Mouse (Mus musculus): ENCODE measurements at regions not wholly inside any gene's neighbourhood (a gene's known extent, or its start where the extent isn't known, plus 50 kb on each side); places are given as distances from the start of the nearest gene placed in this dataset.

DNA sequence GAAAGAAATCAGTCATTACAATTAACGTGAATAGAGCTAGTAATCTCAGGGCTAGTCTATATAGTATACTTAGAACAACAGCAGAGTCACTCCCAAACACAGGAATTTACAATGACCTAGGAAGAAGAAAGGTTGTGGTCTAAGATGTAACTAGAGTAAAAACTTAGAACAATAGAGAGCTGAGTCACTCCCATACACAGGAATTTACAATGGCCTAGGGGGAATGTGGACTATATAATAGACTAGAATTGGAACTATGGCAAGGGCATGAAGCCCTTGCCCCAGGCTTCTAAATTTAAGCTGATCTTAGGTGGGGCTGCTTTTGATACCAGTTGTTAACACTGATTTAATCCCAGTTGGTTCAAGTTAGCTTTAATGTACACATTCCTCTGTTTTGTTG lies 1956.9 kb upstream of the Cdh20 start:
- no peak for DNase-seq

GRCm38 (mm10) chr1:102825056-102825455 lies 1943.3 kb upstream of the Cdh20 start:
- DNase-seq, result peak; percentile 18

- DNase-seq, result no peak
Measured at GRCm38 (mm10) chr1:102862418-102862817, 1905.9 kb upstream of the Cdh20 start.

DNA sequence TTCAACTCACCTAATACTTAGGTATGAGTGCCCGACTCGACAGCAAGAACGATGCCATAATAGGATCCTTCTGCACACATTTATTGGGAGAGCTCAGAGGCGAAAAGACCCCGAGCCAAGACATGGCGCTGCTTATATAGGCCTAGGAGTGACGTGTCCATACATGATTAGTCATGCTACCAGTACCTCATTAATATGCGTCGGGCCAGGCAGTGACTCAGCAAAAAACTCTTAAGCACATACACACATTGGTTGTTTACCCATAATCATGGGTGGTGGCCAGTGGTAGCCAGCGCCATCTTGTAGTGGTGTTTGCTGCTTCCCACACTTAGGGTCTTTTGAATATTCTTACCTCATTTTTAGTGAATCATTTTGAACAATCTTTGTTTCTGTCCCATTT lies 1889.2 kb upstream of the Cdh20 start:
- DNase-seq, result no peak

DNA sequence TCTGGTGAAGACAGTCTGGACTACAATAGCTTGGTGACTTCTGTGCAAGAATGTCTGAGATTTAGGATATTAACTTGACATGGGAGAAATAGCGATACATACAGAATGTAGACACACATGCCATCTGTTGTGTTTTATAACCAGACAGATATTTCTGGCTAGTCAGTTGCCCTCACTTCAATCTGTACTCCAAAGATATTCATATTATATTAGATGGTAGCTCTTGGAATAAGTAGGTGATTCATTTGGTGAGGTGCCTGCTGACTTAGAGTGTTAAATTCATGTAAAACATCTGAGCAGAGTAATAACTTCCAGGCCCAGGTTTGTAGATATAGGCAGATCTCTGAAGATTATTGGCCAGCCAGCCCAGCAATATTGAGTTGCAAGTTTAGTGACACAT lies 1869.2 kb upstream of the Cdh20 start:
- DNase-seq, result no peak

GRCm38 (mm10) chr1:102923150-102923549 lies 1845.2 kb upstream of the Cdh20 start:
- DNase-seq, result no peak

Data from kidney, postnatal 10 days (tissue).